Mouse (Mus musculus) forebrain, embryonic 13.5 days (tissue): ENCODE data around the gene Myo19. TPM values are rescaled to one million over a fixed set of nuclear protein-coding genes. Genes with fewer than 3 reads are reported as not detected.

Experiments used
- ATAC-seq: fragments of 200-750 bp; cut with Nextera tagmentation; 2 replicates; pipeline ENCODE4 v1.8.0; 2017
- H3K27ac ChIP-seq: fragments of 300-500 bp; sonication (generic); 2 replicates; pipeline ENCODE4 v1.5.1; 2015; ENCODE audit warnings: inconsistent platforms, mild to moderate bottlenecking, moderate library complexity
- H3K27me3 ChIP-seq: fragments of 300-500 bp; sonication (generic); 2 replicates; pipeline ENCODE4 v1.6.1; 2015; ENCODE audit warnings: mild to moderate bottlenecking, inconsistent platforms
- H3K36me3 ChIP-seq: fragments of 300-500 bp; sonication (generic); 2 replicates; pipeline ENCODE4 v1.6.1; 2015; ENCODE audit warnings: mild to moderate bottlenecking, inconsistent platforms; ENCODE audit not compliant: poor library complexity, severe bottlenecking
- H3K4me1 ChIP-seq: fragments of 300-500 bp; sonication (generic); 2 replicates; pipeline ENCODE4 v1.6.1; 2015; ENCODE audit warnings: inconsistent platforms
- H3K4me2 ChIP-seq: fragments of 300-500 bp; sonication (generic); 2 replicates; pipeline ENCODE4 v1.6.1; 2015; ENCODE audit warnings: inconsistent platforms, mild to moderate bottlenecking, moderate library complexity
- H3K4me3 ChIP-seq: fragments of 300-500 bp; sonication (generic); 2 replicates; pipeline ENCODE4 v1.5.1; 2015; ENCODE audit warnings: mild to moderate bottlenecking, inconsistent platforms
- H3K9ac ChIP-seq: fragments of 300-500 bp; sonication (generic); 2 replicates; pipeline ENCODE4 v1.6.1; 2015; ENCODE audit warnings: mild to moderate bottlenecking, inconsistent platforms
- H3K9me3 ChIP-seq: fragments of 300-500 bp; sonication (generic); replicated peaks from 2 replicates; pipeline ENCODE4 v1.6.1; 2016; ENCODE audit warnings: inconsistent platforms
- WGBS: fragments of 180-500 bp; shearing (Covaris S2); methylation state at CpG from one replicate; pipeline ENCODE4 v1.1.7; 2015; 5-methylcytosine and 5-hydroxymethylcytosine counted together
- polyA plus RNA-seq: library from polyadenylated mRNA; unstranded; fragments of >200 nt; fragmentation: Nextera tagmentation; extraction: Ambion mirVana; gene quantifications from 2 replicates; pipeline ENCODE4 v1.2.1, GENCODE M21; 2015

Myo19 gene
- polyA plus RNA-seq, 1 experiment from 2014 or later, result 5.8 TPM

GRCm38 (mm10) chr11:84889492-84889891 lies 9.5 kb downstream of the Myo19 start:
- Histone ChIP-seq H3K27ac (no peak overlapping the region), H3K36me3 (peaks cover 81% of the 10 kb centered on the region), H3K4me3 (no peak overlapping the region), H3K27me3 (no peaks in the 10 kb centered on the region), H3K4me1 (no peaks in the 10 kb centered on the region), H3K4me2 (no peak overlapping the region), H3K9ac (no peak overlapping the region), H3K9me3 (no peaks in the 10 kb centered on the region)
- WGBS, result 95% methylated on average over 2 of the region's 2 CpGs
- ATAC-seq, result no peak

GRCm38 (mm10) chr11:84891705-84892104 lies 11.8 kb downstream of the Myo19 start:
- WGBS, result 92% methylated on average over 7 of the region's 7 CpGs
- no peaks in the 10 kb centered on the region for H3K4me1 ChIP-seq
- H3K27me3 ChIP-seq, result no peaks in the 10 kb centered on the region
- no peaks in the 10 kb centered on the region for H3K9me3 ChIP-seq
- peaks cover 82% of the 10 kb centered on the region for H3K36me3 ChIP-seq
- H3K27ac ChIP-seq, result no peak overlapping the region
- no peak for ATAC-seq
- H3K9ac ChIP-seq, result no peak overlapping the region
- H3K4me3 ChIP-seq, result no peak overlapping the region
- H3K4me2 ChIP-seq, result no peak overlapping the region

GRCm38 (mm10) chr11:84893113-84893512 lies 13.2 kb downstream of the Myo19 start:
- no peak for ATAC-seq
- Histone ChIP-seq H3K4me1 (no peaks in the 10 kb centered on the region), H3K9me3 (no peaks in the 10 kb centered on the region), H3K4me2 (no peak overlapping the region), H3K9ac (no peak overlapping the region), H3K36me3 (peaks cover 82% of the 10 kb centered on the region), H3K27me3 (no peaks in the 10 kb centered on the region), H3K27ac (no peak overlapping the region), H3K4me3 (no peak overlapping the region)
- 92% methylated on average over 14 of the region's 15 CpGs for WGBS

GRCm38 (mm10) chr11:84904597-84905144 lies 24.7 kb downstream of the Myo19 start:
- no peak for ATAC-seq
- no peaks in the 10 kb centered on the region for H3K4me1 ChIP-seq
- no peaks in the 10 kb centered on the region for H3K9me3 ChIP-seq
- no peak overlapping the region for H3K4me3 ChIP-seq
- no peaks in the 10 kb centered on the region for H3K27me3 ChIP-seq
- H3K4me2 ChIP-seq, result no peak overlapping the region
- H3K36me3 ChIP-seq, result peaks cover 100% of the 10 kb centered on the region
- no peak overlapping the region for H3K9ac ChIP-seq
- H3K27ac ChIP-seq, result no peak overlapping the region
- WGBS, result 82% methylated on average over 9 of the region's 9 CpGs

GRCm38 (mm10) chr11:84907081-84907480 lies 27.1 kb downstream of the Myo19 start:
- Histone ChIP-seq H3K36me3 (peaks cover 98% of the 10 kb centered on the region), H3K4me2 (no peak overlapping the region), H3K27me3 (no peaks in the 10 kb centered on the region), H3K4me1 (no peaks in the 10 kb centered on the region), H3K27ac (no peak overlapping the region), H3K4me3 (no peak overlapping the region), H3K9ac (no peak overlapping the region), H3K9me3 (no peaks in the 10 kb centered on the region)
- WGBS, result 79% methylated on average over 3 of the region's 3 CpGs
- ATAC-seq, result no peak

GRCm38 (mm10) chr11:84908480-84908879 lies 28.5 kb downstream of the Myo19 start:
- WGBS, result 95% methylated on average over 6 of the region's 6 CpGs
- H3K4me1 ChIP-seq, result no peaks in the 10 kb centered on the region
- no peak overlapping the region for H3K27ac ChIP-seq
- peaks cover 98% of the 10 kb centered on the region for H3K36me3 ChIP-seq
- no peak overlapping the region for H3K4me3 ChIP-seq
- no peaks in the 10 kb centered on the region for H3K27me3 ChIP-seq
- H3K4me2 ChIP-seq, result no peak overlapping the region
- H3K9me3 ChIP-seq, result no peaks in the 10 kb centered on the region
- no peak overlapping the region for H3K9ac ChIP-seq
- ATAC-seq, result no peak

GRCm38 (mm10) chr11:84910411-84910810 lies 30.5 kb downstream of the Myo19 start:
- Histone ChIP-seq H3K27ac (no peak overlapping the region), H3K9ac (no peak overlapping the region), H3K36me3 (peaks cover 82% of the 10 kb centered on the region), H3K9me3 (no peaks in the 10 kb centered on the region), H3K4me2 (no peak overlapping the region), H3K4me1 (peaks cover 15% of the 10 kb centered on the region), H3K27me3 (no peaks in the 10 kb centered on the region), H3K4me3 (no peak overlapping the region)
- ATAC-seq, result no peak
- 85% methylated on average over 4 of the region's 4 CpGs for WGBS

- no peaks in the 10 kb centered on the region for H3K27me3 ChIP-seq
- no peak overlapping the region for H3K27ac ChIP-seq
These were observed 34.7 kb downstream of the Myo19 start for GRCm38 (mm10) chr11:84914673-84915072.

GRCm38 (mm10) chr11:84916053-84916702 lies 36.2 kb downstream of the Myo19 start, which contains the start of gene Znhit3:
Gene Znhit3, minus strand, starts transcription at chr11:84916366.
- H3K36me3 ChIP-seq, result peaks cover 27% of the 10 kb centered on the region
- 2% methylated on average over 34 of the region's 34 CpGs for WGBS
- no peaks in the 10 kb centered on the region for H3K27me3 ChIP-seq
- no peaks in the 10 kb centered on the region for H3K9me3 ChIP-seq
- H3K4me2 ChIP-seq, result peak within 1 kb of the TSS; percentile 85
- H3K9ac ChIP-seq, result peak within 1 kb of the TSS; percentile 87
- H3K4me3 ChIP-seq, result peak within 1 kb of the TSS; percentile 97
- peak; percentile 97 for ATAC-seq
- peaks cover 20% of the 10 kb centered on the region for H3K4me1 ChIP-seq
- H3K27ac ChIP-seq, result no peak within 1 kb of the TSS; the same call in 1 of the 2 replicates

More at GRCm38 (mm10) chr11:84914673-84915072, 34.7 kb downstream of the Myo19 start:
- Histone ChIP-seq H3K36me3 (peaks cover 40% of the 10 kb centered on the region), H3K9me3 (no peaks in the 10 kb centered on the region), H3K9ac (no peak overlapping the region), H3K4me3 (0 out of 2 replicates have a peak overlapping the region, but pooled peaks have one; percentile 97), H3K4me1 (peaks cover 20% of the 10 kb centered on the region), H3K4me2 (peak overlapping the region; percentile 85; the same call in 1 of the 2 replicates)
- WGBS, result 83% methylated on average over 5 of the region's 5 CpGs
- ATAC-seq, result no peak

- Histone ChIP-seq H3K4me2 (peak overlapping the region; percentile 85), H3K9ac (peak overlapping the region; percentile 87), H3K36me3 (peaks cover 20% of the 10 kb centered on the region), H3K9me3 (no peaks in the 10 kb centered on the region), H3K4me3 (peak overlapping the region; percentile 97), H3K27me3 (no peaks in the 10 kb centered on the region), H3K4me1 (peaks cover 20% of the 10 kb centered on the region), H3K27ac (no peak overlapping the region)
- 62% methylated on average over 7 of the region's 7 CpGs for WGBS
- ATAC-seq, result no peak
These were observed 36.9 kb downstream of the Myo19 start for GRCm38 (mm10) chr11:84916703-84917300.

GRCm38 (mm10) chr11:84918425-84918824 lies 38.5 kb downstream of the Myo19 start:
- no peaks in the 10 kb centered on the region for H3K27me3 ChIP-seq
- no peak overlapping the region for H3K27ac ChIP-seq
- H3K9me3 ChIP-seq, result no peaks in the 10 kb centered on the region
- peak overlapping the region; percentile 38 for H3K4me2 ChIP-seq
- H3K36me3 ChIP-seq, result peaks cover 4% of the 10 kb centered on the region
- WGBS, result 6% methylated on average over 16 of the region's 16 CpGs
- peaks cover 20% of the 10 kb centered on the region for H3K4me1 ChIP-seq
- H3K9ac ChIP-seq, result no peak overlapping the region
- peak; percentile 83 for ATAC-seq
- no peak overlapping the region for H3K4me3 ChIP-seq

GRCm38 (mm10) chr11:84919276-84919675 lies 39.3 kb downstream of the Myo19 start:
- Histone ChIP-seq H3K9me3 (no peaks in the 10 kb centered on the region), H3K4me1 (peaks cover 17% of the 10 kb centered on the region)
- WGBS, result 31% methylated on average over 3 of the region's 3 CpGs

More at GRCm38 (mm10) chr11:84919276-84919675, 39.3 kb downstream of the Myo19 start:
- no peak for ATAC-seq
- no peak overlapping the region for H3K27ac ChIP-seq
- no peak overlapping the region for H3K4me2 ChIP-seq
- no peaks in the 10 kb centered on the region for H3K27me3 ChIP-seq
- H3K4me3 ChIP-seq, result no peak overlapping the region
- no peaks in the 10 kb centered on the region for H3K36me3 ChIP-seq
- no peak overlapping the region for H3K9ac ChIP-seq
